Mouse (Mus musculus) small intestine, adult 2 months (tissue): ENCODE data around the gene Lmtk2.

Experiments used
- CTCF ChIP-seq: fragments of 200-500 bp; IDR thresholded peaks from 2 replicates; pipeline ENCODE4 v1.5.1; 2012; ENCODE audit warnings: low read depth, mild to moderate bottlenecking, control low read depth, inconsistent platforms, low read length, moderate library complexity, mixed read lengths; ENCODE audit not compliant: insufficient replicate concordance, insufficient read length; ENCODE audit errors: extremely low read depth
- POLR2A ChIP-seq: fragments of 200-500 bp; IDR thresholded peaks from 2 replicates; pipeline ENCODE4 v1.6.1; 2012; ENCODE audit warnings: low read depth, mild to moderate bottlenecking, control low read depth, inconsistent platforms, low read length, moderate library complexity

DNA sequence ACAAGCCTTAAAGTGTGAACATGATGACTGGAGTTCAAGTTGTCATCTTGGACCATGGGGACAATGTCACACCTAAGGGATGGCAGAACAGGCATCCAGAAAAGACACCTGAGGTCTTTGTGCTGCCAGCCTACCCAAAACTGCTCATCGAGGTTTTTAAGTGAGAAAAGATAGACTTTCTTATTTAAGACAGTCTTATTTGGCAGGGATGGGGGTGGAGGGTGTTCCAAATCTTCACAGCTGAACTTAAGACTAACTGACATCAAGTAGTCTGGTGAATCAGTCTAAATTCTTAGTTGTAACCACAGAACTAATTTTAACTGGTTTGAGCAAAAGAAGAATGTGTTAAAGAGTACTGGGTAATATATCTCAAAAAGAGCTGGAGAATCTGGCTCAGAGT lies 22.7 kb upstream of the Lmtk2 start:
- TF ChIP-seq CTCF (no peak), POLR2A (no peak)
